Mouse (Mus musculus) limb, embryonic 12.5 days (tissue): ENCODE measurements around the gene Tmppe. TPM values are rescaled to one million over a fixed set of nuclear protein-coding genes. Genes with fewer than 3 reads are reported as not detected.

Source experiments
- ATAC-seq: fragments of 200-750 bp; cut with Nextera tagmentation; 2 replicates; pipeline ENCODE4 v1.8.0; 2017; ENCODE audit warnings: low read depth, moderate TSS enrichment; ENCODE audit not compliant: insufficient number of reproducible peaks, insufficient read depth, low FRiP score, low TSS enrichment
- H3K27ac ChIP-seq: fragments of 300-500 bp; sonication (generic); 2 replicates; pipeline ENCODE4 v1.5.1; 2016; ENCODE audit warnings: mild to moderate bottlenecking, moderate library complexity
- H3K27me3 ChIP-seq: fragments of 300-500 bp; sonication (generic); 2 replicates; pipeline ENCODE4 v1.6.1; 2016; ENCODE audit warnings: mild to moderate bottlenecking, moderate library complexity
- H3K36me3 ChIP-seq: fragments of 300-500 bp; sonication (generic); 2 replicates; pipeline ENCODE4 v1.6.1; 2016; ENCODE audit warnings: mild to moderate bottlenecking, moderate library complexity
- H3K4me1 ChIP-seq: fragments of 300-500 bp; sonication (generic); replicated peaks from 2 replicates; pipeline ENCODE4 v1.6.1; 2016
- H3K4me2 ChIP-seq: fragments of 300-500 bp; sonication (generic); 2 replicates; pipeline ENCODE4 v1.6.1; 2016; ENCODE audit warnings: mild to moderate bottlenecking, moderate library complexity
- H3K4me3 ChIP-seq: fragments of 300-500 bp; sonication (generic); replicated peaks from 2 replicates; pipeline ENCODE4 v1.5.1; 2016; ENCODE audit warnings: mild to moderate bottlenecking
- H3K9ac ChIP-seq: fragments of 300-500 bp; sonication (generic); replicated peaks from 2 replicates; pipeline ENCODE4 v1.6.1; 2016; ENCODE audit warnings: mild to moderate bottlenecking, moderate library complexity
- H3K9me3 ChIP-seq: fragments of 300-500 bp; sonication (generic); 2 replicates; pipeline ENCODE4 v1.6.1; 2016; ENCODE audit warnings: mild to moderate bottlenecking, moderate library complexity
- WGBS: fragments of 180-500 bp; shearing (Covaris S2); methylation state at CpG from one replicate; pipeline ENCODE4 v1.1.7; 2016; 5-methylcytosine and 5-hydroxymethylcytosine counted together
- polyA plus RNA-seq: library from polyadenylated mRNA; unstranded; fragments of >200 nt; fragmentation: Nextera tagmentation; extraction: Ambion mirVana; gene quantifications from 2 replicates; pipeline ENCODE4 v1.2.1, GENCODE M21; 2016

Tmppe gene
- polyA plus RNA-seq, 1 experiment from 2014 or later: 10.2 TPM

DNA sequence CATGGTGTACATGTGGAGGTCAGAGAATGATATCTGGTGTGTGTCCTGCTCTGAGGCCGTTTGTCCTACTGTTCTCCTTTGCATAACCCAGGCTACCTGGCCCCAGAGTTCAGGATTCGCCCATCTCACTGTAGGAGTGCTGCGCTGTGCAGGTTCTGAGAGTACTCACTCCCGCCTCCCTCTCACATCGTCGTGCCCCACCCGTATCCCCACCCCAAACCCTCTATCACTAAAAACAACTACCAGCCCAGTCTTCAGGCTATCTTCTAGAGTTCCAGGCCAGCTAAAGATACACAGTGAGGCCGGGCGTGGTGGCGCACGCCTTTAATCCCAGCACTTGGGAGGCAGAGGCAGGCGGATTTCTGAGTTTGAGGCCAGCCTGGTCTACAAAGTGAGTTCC is 1.2 kb upstream of the Tmppe start:
- WGBS: 93% methylated on average over 12 of the region's 12 CpGs
- Histone ChIP-seq H3K27me3 (no peaks in the 10 kb centered on the region), H3K4me2 (no peak overlapping the region), H3K4me3 (no peak overlapping the region), H3K27ac (no peak overlapping the region), H3K36me3 (peaks cover 7% of the 10 kb centered on the region), H3K9me3 (no peaks in the 10 kb centered on the region), H3K4me1 (peaks cover 11% of the 10 kb centered on the region), H3K9ac (no peak overlapping the region)
- ATAC-seq: no peak

DNA sequence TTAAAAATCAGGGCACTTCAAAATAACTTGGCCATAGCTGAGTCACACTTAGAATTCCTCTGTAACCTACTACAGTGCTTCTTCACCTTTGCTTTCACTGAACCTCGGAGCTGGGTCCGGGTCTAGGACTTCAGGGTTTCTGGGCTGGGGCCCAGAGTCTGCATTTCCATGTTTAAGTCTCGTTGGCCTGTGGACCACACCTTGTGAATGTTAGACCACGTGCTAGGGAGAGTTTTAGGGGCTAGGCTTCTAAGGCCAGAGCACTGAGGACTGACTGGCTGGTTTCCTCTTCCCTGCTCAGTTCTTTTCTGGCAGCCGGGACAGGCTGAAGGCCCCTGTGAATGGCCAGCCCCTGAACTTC is 337 bp upstream of the Tmppe start:
- Histone ChIP-seq H3K9me3 (no peaks in the 10 kb centered on the region), H3K4me2 (peak overlapping the region; percentile 82), H3K4me3 (peak overlapping the region; percentile 84), H3K36me3 (peaks cover 16% of the 10 kb centered on the region), H3K4me1 (peaks cover 11% of the 10 kb centered on the region), H3K9ac (peak overlapping the region; percentile 89), H3K27me3 (no peaks in the 10 kb centered on the region), H3K27ac (peak overlapping the region; percentile 94)
- WGBS: 21% methylated on average over 5 of the region's 5 CpGs
- no peak; the same call in 1 of the 2 replicates for ATAC-seq

DNA sequence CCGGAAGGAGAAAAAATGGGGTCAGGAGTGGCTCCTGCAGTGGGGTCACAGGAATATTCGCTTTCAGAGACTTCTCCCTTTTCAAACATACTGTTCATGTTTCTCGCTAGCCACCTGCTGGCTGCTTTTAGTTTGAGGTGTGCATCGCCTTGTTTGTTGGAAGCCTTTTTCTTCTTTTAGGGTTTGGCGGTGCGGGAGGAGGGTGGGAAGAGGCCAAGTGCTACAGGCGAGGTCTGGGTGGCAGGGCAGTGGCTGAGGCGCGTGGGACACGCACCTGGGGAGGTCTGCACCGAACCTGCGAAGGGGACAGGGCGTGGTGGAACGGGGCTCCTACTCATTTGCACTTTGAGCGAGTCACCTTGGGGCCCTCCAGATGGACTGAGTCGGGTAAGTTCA is 778 bp downstream of the Tmppe start:
- H3K9me3 ChIP-seq: no peaks in the 10 kb centered on the region
- H3K4me1 ChIP-seq: peaks cover 11% of the 10 kb centered on the region
- 5% methylated on average over 16 of the region's 16 CpGs for WGBS
- peaks cover 27% of the 10 kb centered on the region for H3K36me3 ChIP-seq
- peak overlapping the region; percentile 84 for H3K4me3 ChIP-seq
- no peaks in the 10 kb centered on the region for H3K27me3 ChIP-seq
- 0 out of 2 replicates have a peak, but pooled peaks have one; percentile 4 for ATAC-seq
- peak overlapping the region; percentile 89 for H3K9ac ChIP-seq
- peak overlapping the region; percentile 94 for H3K27ac ChIP-seq
- H3K4me2 ChIP-seq: peak overlapping the region; percentile 82

DNA sequence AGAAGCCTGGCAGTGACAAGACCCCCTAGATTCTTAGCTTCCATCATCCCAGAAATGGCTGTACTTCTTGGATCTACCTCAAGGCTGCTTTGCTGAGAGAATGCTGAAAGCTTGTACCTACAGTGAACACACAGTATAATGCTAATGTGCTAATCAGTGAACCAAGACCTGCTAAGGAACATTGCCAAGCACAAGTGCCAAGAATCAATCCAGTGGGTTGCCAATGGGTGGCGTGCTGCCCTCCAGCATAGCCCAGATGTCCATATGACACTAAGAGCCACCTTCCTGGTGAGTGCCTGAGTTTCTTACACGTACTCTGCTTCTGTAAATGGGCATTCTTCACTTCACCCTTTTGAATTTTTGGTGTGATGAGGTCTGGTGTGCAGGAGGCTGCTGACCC is 6.8 kb downstream of the Tmppe start:
- H3K4me3 ChIP-seq: no peak overlapping the region
- peaks cover 11% of the 10 kb centered on the region; the same call in 1 of the 2 replicates for H3K9me3 ChIP-seq
- H3K4me2 ChIP-seq: no peak overlapping the region
- 92% methylated on average over 2 of the region's 2 CpGs for WGBS
- H3K4me1 ChIP-seq: no peaks in the 10 kb centered on the region
- ATAC-seq: no peak
- H3K9ac ChIP-seq: no peak overlapping the region
- H3K27me3 ChIP-seq: no peaks in the 10 kb centered on the region
- no peak overlapping the region for H3K27ac ChIP-seq
- H3K36me3 ChIP-seq: peaks cover 79% of the 10 kb centered on the region

DNA sequence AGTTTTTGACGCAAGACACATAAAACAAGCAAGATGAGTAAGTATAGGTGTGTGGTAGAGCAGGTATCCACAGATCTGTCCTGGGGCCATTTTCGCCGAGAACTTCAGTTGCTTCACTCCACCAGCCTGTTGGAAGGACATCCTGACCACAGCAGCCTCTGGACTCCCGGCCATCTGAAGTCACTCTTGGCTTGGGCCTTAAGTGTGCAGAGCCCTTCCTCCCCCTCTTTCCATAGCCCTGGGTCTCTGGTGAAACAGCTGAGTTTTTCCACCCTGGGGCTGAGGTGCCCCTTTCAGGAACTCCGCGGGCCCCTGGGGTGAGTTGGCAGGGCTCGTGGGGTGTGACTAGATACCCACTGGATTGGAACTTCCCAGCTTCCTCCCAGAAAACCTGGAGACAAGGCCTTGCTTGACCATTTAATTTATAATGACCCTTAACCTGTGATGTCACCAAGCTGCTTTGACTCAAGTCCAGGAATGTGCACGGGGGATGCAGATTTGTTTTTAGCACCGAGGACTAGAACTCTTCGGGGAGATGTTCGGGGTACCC is 9.5 kb downstream of the Tmppe start:
- WGBS: 96% methylated on average over 11 of the region's 11 CpGs
- no peaks in the 10 kb centered on the region for H3K27me3 ChIP-seq
- H3K9me3 ChIP-seq: peaks cover 11% of the 10 kb centered on the region; the same call in 1 of the 2 replicates
- H3K4me1 ChIP-seq: no peaks in the 10 kb centered on the region
- no peak for ATAC-seq
- H3K4me3 ChIP-seq: no peak overlapping the region
- H3K9ac ChIP-seq: no peak overlapping the region
- no peak overlapping the region for H3K4me2 ChIP-seq
- H3K27ac ChIP-seq: no peak overlapping the region
- peaks cover 74% of the 10 kb centered on the region for H3K36me3 ChIP-seq

DNA sequence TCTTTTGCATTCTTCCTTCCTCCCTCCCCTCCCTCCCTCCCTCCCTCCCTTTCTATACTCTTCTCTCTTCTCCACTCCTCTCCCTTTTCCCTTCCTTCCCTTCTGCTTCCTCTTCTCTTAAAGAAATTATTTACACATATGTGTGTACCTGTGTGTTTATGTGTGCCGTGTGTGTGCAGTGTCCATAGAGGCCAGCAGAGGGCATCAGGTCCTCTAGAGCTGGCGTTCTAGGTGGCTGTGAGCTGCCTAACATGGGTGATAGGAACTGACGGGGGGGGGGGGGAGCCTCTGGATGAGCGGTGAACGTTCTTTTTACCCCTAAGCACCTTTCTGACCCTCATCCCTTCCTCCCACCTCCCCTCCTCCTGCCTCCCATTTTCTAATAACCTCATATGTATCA is 10.4 kb downstream of the Tmppe start:
- Histone ChIP-seq H3K36me3 (peaks cover 65% of the 10 kb centered on the region), H3K9ac (no peak overlapping the region), H3K4me1 (no peaks in the 10 kb centered on the region), H3K27ac (no peak overlapping the region), H3K27me3 (no peaks in the 10 kb centered on the region), H3K4me2 (no peak overlapping the region), H3K9me3 (peaks cover 11% of the 10 kb centered on the region; the same call in 1 of the 2 replicates), H3K4me3 (no peak overlapping the region)
- WGBS: 80% methylated on average over 5 of the region's 5 CpGs
- no peak for ATAC-seq

DNA sequence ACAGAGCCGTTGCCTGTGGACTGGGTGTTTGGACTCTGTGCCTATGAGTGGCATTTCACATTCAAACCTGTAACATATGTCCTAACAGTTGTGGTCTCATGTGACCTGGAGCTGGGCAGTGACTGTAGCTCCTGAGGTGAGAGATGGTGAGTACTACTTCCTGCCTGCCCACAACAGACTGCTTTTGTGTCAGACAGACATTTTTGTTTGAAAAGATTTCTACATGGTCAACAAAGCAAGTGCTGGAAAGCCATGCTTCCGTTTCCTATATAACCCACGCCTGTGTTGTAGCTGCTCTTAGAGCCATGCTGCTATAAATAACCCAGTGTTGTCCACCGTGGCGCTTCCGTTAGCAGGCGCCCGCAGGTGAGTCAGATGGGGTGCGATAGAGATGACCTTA is 11.5 kb downstream of the Tmppe start:
- H3K4me3 ChIP-seq: no peak overlapping the region
- ATAC-seq: no peak
- WGBS: 91% methylated on average over 9 of the region's 9 CpGs
- H3K9ac ChIP-seq: no peak overlapping the region
- no peaks in the 10 kb centered on the region for H3K27me3 ChIP-seq
- H3K9me3 ChIP-seq: peaks cover 11% of the 10 kb centered on the region; the same call in 1 of the 2 replicates
- H3K4me1 ChIP-seq: no peaks in the 10 kb centered on the region
- H3K27ac ChIP-seq: no peak overlapping the region
- H3K4me2 ChIP-seq: no peak overlapping the region
- peaks cover 60% of the 10 kb centered on the region for H3K36me3 ChIP-seq

DNA sequence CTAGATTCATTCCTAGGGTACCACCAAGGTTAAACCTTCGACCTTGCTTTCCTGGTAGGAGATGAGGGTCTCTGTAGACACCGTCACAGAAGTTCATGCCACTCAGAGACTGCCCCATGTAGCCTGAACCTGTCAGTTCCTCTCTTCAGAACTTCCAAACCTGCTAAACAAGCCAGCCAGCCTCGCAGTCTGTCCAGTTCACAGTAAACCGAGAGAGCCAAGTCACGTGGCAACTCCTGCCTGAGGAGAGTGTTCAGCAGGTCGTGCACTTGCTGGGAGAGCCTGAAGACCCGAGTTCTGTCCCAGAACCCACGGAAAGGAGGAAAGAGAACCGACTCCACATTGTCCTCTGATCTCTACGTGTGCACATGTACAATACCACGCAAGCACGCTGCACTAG is 13.0 kb downstream of the Tmppe start:
- no peak overlapping the region for H3K4me2 ChIP-seq
- no peaks in the 10 kb centered on the region for H3K27me3 ChIP-seq
- H3K9ac ChIP-seq: no peak overlapping the region
- WGBS: 86% methylated on average over 12 of the region's 12 CpGs
- no peaks in the 10 kb centered on the region for H3K4me1 ChIP-seq
- ATAC-seq: no peak
- no peak overlapping the region for H3K27ac ChIP-seq
- peaks cover 11% of the 10 kb centered on the region; the same call in 1 of the 2 replicates for H3K9me3 ChIP-seq
- no peak overlapping the region for H3K4me3 ChIP-seq
- peaks cover 47% of the 10 kb centered on the region for H3K36me3 ChIP-seq

DNA sequence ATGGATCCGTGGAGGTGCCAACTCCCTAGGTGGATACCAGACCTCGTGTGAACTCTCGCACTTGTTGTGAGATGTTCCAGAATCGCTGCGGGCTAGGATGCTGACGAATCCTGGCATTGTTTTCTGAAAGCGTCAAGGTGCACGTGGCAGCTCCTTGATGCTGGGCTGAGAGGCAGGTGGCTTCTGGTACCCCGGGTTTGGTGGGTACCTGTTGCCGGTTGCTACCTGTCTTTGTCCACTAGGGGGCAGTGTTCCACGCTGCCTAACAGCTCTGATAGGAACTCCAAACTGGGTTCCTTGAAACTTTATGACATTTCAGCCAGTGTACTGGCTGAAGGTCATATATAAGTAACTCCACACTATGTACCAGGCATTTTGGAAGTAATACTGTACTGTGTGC is 14.8 kb downstream of the Tmppe start:
- Histone ChIP-seq H3K9me3 (peaks cover 11% of the 10 kb centered on the region; the same call in 1 of the 2 replicates), H3K4me3 (no peak overlapping the region), H3K27ac (no peak overlapping the region), H3K27me3 (no peaks in the 10 kb centered on the region), H3K9ac (no peak overlapping the region), H3K4me1 (no peaks in the 10 kb centered on the region), H3K36me3 (peaks cover 32% of the 10 kb centered on the region), H3K4me2 (no peak overlapping the region)
- WGBS: 22% methylated on average over 11 of the region's 11 CpGs
- peak; percentile 43; the same call in 1 of the 2 replicates for ATAC-seq

DNA sequence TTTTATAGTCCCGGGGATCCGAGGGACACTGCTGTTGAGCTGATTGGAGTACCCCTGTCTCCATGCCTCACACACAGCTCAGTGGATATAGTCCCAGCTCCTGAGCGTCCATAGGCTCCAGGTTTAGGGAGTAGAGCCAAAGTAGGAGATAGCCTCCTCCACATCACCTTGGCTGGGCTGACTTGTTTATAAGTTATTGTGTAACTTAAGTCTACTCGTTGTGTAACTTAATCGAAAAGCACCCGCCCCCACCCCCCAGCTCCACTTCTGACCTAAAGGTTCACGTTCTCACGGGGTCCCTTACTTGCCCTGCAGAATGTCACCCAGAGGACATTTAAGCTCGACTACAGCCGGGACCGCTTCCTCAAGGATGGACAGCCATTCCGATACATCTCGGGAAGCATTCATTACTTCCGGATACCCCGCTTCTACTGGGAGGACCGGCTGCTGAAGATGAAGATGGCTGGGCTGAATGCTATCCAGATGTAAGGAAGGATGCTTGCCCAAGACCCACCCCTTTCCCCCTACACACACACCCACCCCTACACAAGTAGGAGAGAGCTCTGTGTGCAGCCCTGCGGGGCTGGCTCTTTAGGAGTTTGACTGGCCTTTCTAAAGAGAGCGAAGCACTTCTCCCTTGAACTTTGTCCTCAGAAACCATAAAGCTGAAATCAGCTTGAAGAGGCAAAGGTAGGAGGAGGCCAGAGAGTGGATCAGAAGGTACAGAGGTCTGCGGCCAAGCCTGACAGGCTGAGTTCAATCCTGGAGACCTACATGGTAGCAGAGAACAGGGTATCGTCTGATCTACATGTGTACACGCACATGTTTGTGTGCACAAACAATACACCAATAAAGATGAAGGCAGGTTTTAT is 16.0 kb downstream of the Tmppe start:
- Histone ChIP-seq H3K4me1 (no peaks in the 10 kb centered on the region), H3K36me3 (peaks cover 27% of the 10 kb centered on the region), H3K9ac (no peak overlapping the region), H3K27me3 (no peaks in the 10 kb centered on the region), H3K27ac (no peak overlapping the region), H3K4me2 (no peak overlapping the region), H3K9me3 (peaks cover 2% of the 10 kb centered on the region; the same call in 1 of the 2 replicates), H3K4me3 (no peak overlapping the region)
- WGBS: 91% methylated on average over 21 of the region's 21 CpGs
- no peak for ATAC-seq

DNA sequence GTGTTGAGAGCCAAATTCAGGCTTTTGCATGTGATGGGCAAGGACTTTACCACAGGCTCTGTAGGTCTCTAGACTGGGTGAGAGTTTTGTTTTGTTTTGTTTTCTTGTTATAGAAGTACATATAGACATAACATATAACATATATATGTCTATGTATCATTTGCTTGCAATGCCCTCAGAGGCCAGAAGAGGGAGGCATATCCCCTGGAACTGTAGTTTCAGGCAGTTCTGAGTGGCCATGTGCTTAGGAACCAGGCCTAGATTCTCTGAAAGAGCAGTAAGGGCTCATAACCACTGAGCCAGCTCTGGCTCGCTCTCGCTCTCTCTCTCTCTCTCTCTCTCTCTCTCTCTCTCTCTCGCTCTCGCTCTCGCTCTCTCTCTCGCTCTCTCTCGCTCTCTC is 17.3 kb downstream of the Tmppe start:
- H3K27me3 ChIP-seq: no peaks in the 10 kb centered on the region
- WGBS: 61% methylated on average over 7 of the region's 7 CpGs
- no peak for ATAC-seq

More for the DNA sequence above, 17.3 kb downstream of the Tmppe start:
- Histone ChIP-seq H3K36me3 (peaks cover 23% of the 10 kb centered on the region), H3K27ac (no peak overlapping the region), H3K4me2 (no peak overlapping the region), H3K4me1 (no peaks in the 10 kb centered on the region), H3K9ac (no peak overlapping the region), H3K9me3 (no peaks in the 10 kb centered on the region), H3K4me3 (no peak overlapping the region)
